In genomic region chr8:84745032-84745925, GRCm38 (mm10) we compare ENCODE assay signal across 8 mouse cellular contexts. TPM values are rescaled to one million over a fixed set of nuclear protein-coding genes. Genes with fewer than 3 reads are reported as not detected.
A peak's percentile ranks its signal among the peaks of the same experiment; 100 is the strongest.
DNase-seq lines count a peak whose midpoint lies in the region; ATAC-seq and TF ChIP-seq lines count a peak whose summit lies in the region.

No protein-coding gene starts in this region.

- peak overlapping the region; percentile 26 for H3K4me3 ChIP-seq in gastrocnemius, adult 2 months
- no peak overlapping the region for H3K4me3 ChIP-seq in stomach, embryonic 16.5 days (replicated peaks; ENCODE audit: low read length)

- WGBS in stomach, embryonic 16.5 days: 17% methylated on average over 17 of the region's 17 CpGs

- ATAC-seq in stomach, embryonic 16.5 days (ENCODE audit: insufficient read depth, low FRiP score): no peak
- ATAC-seq in monocyte, adult 5-6 weeks (replicated peaks; ENCODE audit: insufficient number of reproducible peaks, low FRiP score, low TSS enrichment, poor library complexity, severe bottlenecking): no peak; the same call in 1 of the 2 replicates

- H3K9me3 ChIP-seq in stomach, embryonic 16.5 days (replicated peaks; ENCODE audit: control insufficient read depth, low read length): no peaks in the 10 kb centered on the region

- no peaks in the 10 kb centered on the region for H3K27me3 ChIP-seq in stomach, embryonic 16.5 days (ENCODE audit: control insufficient read depth, insufficient read depth, low read length)

- TF ChIP-seq CTCF in gastrocnemius, adult 2 months (IDR thresholded peaks at IDR 0.05): peak; percentile 16; the same call in 1 of the 2 replicates

- peaks cover 59% of the 10 kb centered on the region for H3K4me1 ChIP-seq in stomach, embryonic 16.5 days (ENCODE audit: control insufficient read depth, insufficient read depth, low read length)

- no peak overlapping the region for H3K4me2 ChIP-seq in stomach, embryonic 16.5 days (ENCODE audit: low read depth, low read length)

- peak overlapping the region; percentile 91 for H3K27ac ChIP-seq in gastrocnemius, adult 2 months
- peak overlapping the region; percentile 95 for H3K27ac ChIP-seq in stomach, embryonic 16.5 days (ENCODE audit: low read length)

- intact Hi-C loops in gastrocnemius, adult 2 months (cut with DNase I): no loop called here
- intact Hi-C loops in gastrocnemius, postnatal 14 days (cut with DNase I; ENCODE audit: low total_unique reads): no loop called here

- DNase-seq in gastrocnemius, adult 2 months: peak; percentile 75
- DNase-seq in gastrocnemius, postnatal 4 days (ENCODE audit: low spot score in 2 of 2): no peak
- DNase-seq in NIH3T3 (ENCODE audit: low read depth): peak; percentile 58
- peak; percentile 64 for DNase-seq in gastrocnemius, postnatal 14 days
- DNase-seq in liver: peak; percentile 47
- DNase-seq in layer of hippocampus, adult 11-12 months (ENCODE audit: low spot score): no peak

- peak overlapping the region; percentile 43 for H3K9ac ChIP-seq in stomach, embryonic 16.5 days (ENCODE audit: low read length)

- H3K36me3 ChIP-seq in stomach, embryonic 16.5 days (ENCODE audit: control insufficient read depth, insufficient read depth, low read length): peaks cover 4% of the 10 kb centered on the region; the same call in 1 of the 2 replicates

RNA-seq across cellular contexts. Expression of gene G430095P16Rik, which starts 22.5 kb away (rescaled TPM):
- total RNA-seq in gastrocnemius, adult 2 months (2021): under 1 TPM; 0.36 to 0.78 TPM
- total RNA-seq in gastrocnemius, postnatal 4 days (2021): 10 to 100 TPM in 1 of 2 experiments, 1 to 10 TPM in 1; 7.8 to 10.2 TPM
- total RNA-seq in gastrocnemius, postnatal 14 days (2021): 1 to 10 TPM in 1 of 2 experiments, under 1 TPM in 1; 0.66 to 1.1 TPM
- 3.2 and 4.1 TPM in 2 replicates for polyA plus RNA-seq in stomach, embryonic 16.5 days (2015; fragmentation: Nextera tagmentation; extraction: Ambion mirVana)
- 6.4 to 8.9 TPM (median 8.2 TPM) in 3 replicates for total RNA-seq in monocyte, adult 5-6 weeks (2017)

RNA-seq across cellular contexts. Expression of gene Lyl1, which starts 44.0 kb away (rescaled TPM):
- 1 to 10 TPM; 1.1 to 1.3 TPM for total RNA-seq in gastrocnemius, adult 2 months (2021)
- 1 to 10 TPM; 6.0 to 7.1 TPM for total RNA-seq in gastrocnemius, postnatal 4 days (2021)
- total RNA-seq in gastrocnemius, postnatal 14 days (2021): 1 to 10 TPM; 2.7 to 2.9 TPM
- 6.0 and 8.3 TPM in 2 replicates for polyA plus RNA-seq in stomach, embryonic 16.5 days (2015; fragmentation: Nextera tagmentation; extraction: Ambion mirVana)
- total RNA-seq in monocyte, adult 5-6 weeks (2017): 41.7 to 46.2 TPM (median 45.0 TPM) in 3 replicates

RNA-seq across cellular contexts. Expression of gene Nfix, which starts 54.9 kb away (rescaled TPM):
- total RNA-seq in gastrocnemius, adult 2 months (2021): 100 to 1,000 TPM; 465 to 558 TPM
- total RNA-seq in gastrocnemius, postnatal 4 days (2021): 100 to 1,000 TPM; 517 to 591 TPM
- total RNA-seq in gastrocnemius, postnatal 14 days (2021): 100 to 1,000 TPM; 531 to 566 TPM
- polyA plus RNA-seq in stomach, embryonic 16.5 days (2015; fragmentation: Nextera tagmentation; extraction: Ambion mirVana): 36.5 and 37.8 TPM in 2 replicates
- total RNA-seq in monocyte, adult 5-6 weeks (2017): 8.1 to 16.7 TPM (median 9.9 TPM) in 3 replicates

RNA-seq across cellular contexts. Expression of gene Nacc1, which starts 57.6 kb away (rescaled TPM):
- 10 to 100 TPM; 18.7 to 24.3 TPM for total RNA-seq in gastrocnemius, adult 2 months (2021)
- 10 to 100 TPM; 44.9 to 45.6 TPM for total RNA-seq in gastrocnemius, postnatal 4 days (2021)
- total RNA-seq in gastrocnemius, postnatal 14 days (2021): 10 to 100 TPM; 25.7 to 33.6 TPM
- 14.4 and 14.5 TPM in 2 replicates for polyA plus RNA-seq in stomach, embryonic 16.5 days (2015; fragmentation: Nextera tagmentation; extraction: Ambion mirVana)
- 29.0 to 50.5 TPM (median 36.3 TPM) in 3 replicates for total RNA-seq in monocyte, adult 5-6 weeks (2017)

RNA-seq across cellular contexts. Expression of gene Trmt1, which starts 59.2 kb away (rescaled TPM):
- total RNA-seq in gastrocnemius, adult 2 months (2021): 10 to 100 TPM; 45.6 to 57.5 TPM
- total RNA-seq in gastrocnemius, postnatal 4 days (2021): 10 to 100 TPM; 50.5 to 53.8 TPM
- total RNA-seq in gastrocnemius, postnatal 14 days (2021): 10 to 100 TPM; 26.0 to 36.2 TPM
- 53.7 and 54.1 TPM in 2 replicates for polyA plus RNA-seq in stomach, embryonic 16.5 days (2015; fragmentation: Nextera tagmentation; extraction: Ambion mirVana)
- total RNA-seq in monocyte, adult 5-6 weeks (2017): 40.1 to 46.6 TPM (median 44.7 TPM) in 3 replicates

Comparison
In these comparisons a context has a peak if more than half of its experiments do, and no peak if none do; other contexts are left out.
1. DNase-seq: peak in gastrocnemius, adult 2 months (single experiment), NIH3T3 (single experiment), gastrocnemius, postnatal 14 days (single experiment) and liver (single experiment); none in gastrocnemius, postnatal 4 days (0 of 2) and layer of hippocampus, adult 11-12 months (single experiment).
2. RNA of gene Nfix, which starts 54.9 kb away (total RNA-seq): 517 to 591 TPM in gastrocnemius, postnatal 4 days, 531 to 566 TPM in gastrocnemius, postnatal 14 days and 465 to 558 TPM in gastrocnemius, adult 2 months; 8.1 to 16.7 TPM in monocyte, adult 5-6 weeks; every median in the first group is over 10 times any median in the second.